Mouse (Mus musculus) megakaryocyte, embryonic 14.5 days (primary cell): ENCODE data around the gene Stra8.

ENCODE experiments used
- FLI1 ChIP-seq: IDR thresholded peaks from 2 replicates; pipeline ENCODE4 v1.6.1; 2012; ENCODE audit warnings: low read length, inconsistent platforms, mixed read lengths
- GATA1 ChIP-seq: IDR thresholded peaks from 3 replicates; pipeline ENCODE4 v1.6.1; 2012; ENCODE audit warnings: mixed read lengths, low read length, inconsistent platforms, borderline replicate concordance

GRCm38 (mm10) chr6:34875966-34876834 lies 43.8 kb upstream of the Stra8 start:
- no peak for TF ChIP-seq GATA1
- no peak for TF ChIP-seq FLI1
